Mouse (Mus musculus): Measurements from ENCODE around the gene Sox6. TPM values are rescaled to one million over a fixed set of nuclear protein-coding genes. Genes with fewer than 3 reads are reported as not detected.

Gene Sox6
- total and polyA plus RNA-seq, 3 experiments, result 2.3 to 162 (median 3.8) TPM

DNA sequence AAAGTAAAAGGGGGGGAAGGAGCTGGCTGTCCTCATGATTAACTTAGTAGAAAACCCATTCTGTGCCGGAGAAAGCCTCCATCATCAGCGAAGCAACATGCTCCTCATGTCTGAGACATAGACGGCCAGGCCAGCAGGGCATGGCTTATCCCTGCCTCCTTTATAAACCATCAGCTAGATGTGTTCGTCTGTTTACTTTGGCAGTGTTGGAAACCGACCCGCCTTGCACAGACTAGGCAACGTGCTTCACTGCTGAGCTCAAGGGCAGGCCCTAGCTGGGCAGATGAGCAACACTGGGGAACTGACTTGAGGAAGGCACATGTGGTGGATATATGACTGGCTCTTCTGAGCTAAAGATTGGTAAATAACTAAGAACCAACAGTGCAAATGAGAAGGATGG lies 538.4 kb downstream of the Sox6 start:
- Histone ChIP-seq H3K27me3 (ENCODE audit: insufficient read depth, low read length) (no peaks in the 10 kb centered on the region), H3K9me3 (replicated peaks) (no peaks in the 10 kb centered on the region), H3K4me3 (ENCODE audit: low read depth, low read length) (no peak overlapping the region), H3K36me3 (replicated peaks) (peaks cover 2% of the 10 kb centered on the region), H3K4me1 (ENCODE audit: insufficient read depth, low read depth, low read length) (peaks cover 7% of the 10 kb centered on the region; the same call in 1 of the 2 replicates)
- no peak for TF ChIP-seq CTCF (IDR thresholded peaks at IDR 0.05; ENCODE audit: low read depth, low read length)
- no peak for TF ChIP-seq GATA2 (IDR thresholded peaks at IDR 0.05; ENCODE audit: borderline replicate concordance, low read depth, low read length)
- TF ChIP-seq TAL1 (conservative IDR thresholded peaks at IDR 0.05; ENCODE audit: low read depth, low read length), result no peak
- TF ChIP-seq POLR2AphosphoS5 (IDR thresholded peaks at IDR 0.05; ENCODE audit: insufficient replicate concordance, low read depth, low read length), result no peak
- no peak for TF ChIP-seq GATA1 (IDR thresholded peaks at IDR 0.05; ENCODE audit: borderline replicate concordance, low read length)
- no peak for ATAC-seq (ENCODE audit: extremely low read depth, insufficient number of reproducible peaks, low FRiP score, poor library complexity, severe bottlenecking)
- DNase-seq (ENCODE audit: low spot score), result no peak

DNA sequence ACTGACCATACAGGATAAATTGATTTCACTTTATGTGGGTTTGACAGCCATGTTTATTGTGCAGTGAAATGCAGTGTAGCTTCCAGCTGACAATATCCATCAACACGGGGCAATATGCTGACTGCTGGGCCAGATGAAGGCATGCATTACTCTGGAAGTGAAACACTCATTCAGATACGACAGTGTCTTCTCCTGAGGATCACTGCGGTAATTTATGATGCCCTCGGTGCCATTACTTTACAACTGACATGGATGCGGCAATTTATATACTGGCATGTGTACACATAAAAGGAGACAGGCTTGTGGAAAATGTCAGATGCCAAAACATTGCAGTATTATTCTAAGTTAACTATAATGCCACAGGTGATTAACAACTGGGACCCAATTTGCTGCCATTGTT lies 546.9 kb downstream of the Sox6 start:
- H3K9me3 ChIP-seq (replicated peaks), result no peaks in the 10 kb centered on the region
- ATAC-seq (ENCODE audit: extremely low read depth, insufficient number of reproducible peaks, low FRiP score, poor library complexity, severe bottlenecking) (no peak), DNase-seq (ENCODE audit: low spot score) (no peak)
- no peaks in the 10 kb centered on the region for H3K27me3 ChIP-seq (ENCODE audit: insufficient read depth, low read length)
- no peak for TF ChIP-seq GATA1 (IDR thresholded peaks at IDR 0.05; ENCODE audit: borderline replicate concordance, low read length)
- TF ChIP-seq TAL1 (conservative IDR thresholded peaks at IDR 0.05; ENCODE audit: low read depth, low read length), result no peak
- TF ChIP-seq POLR2AphosphoS5 (IDR thresholded peaks at IDR 0.05; ENCODE audit: insufficient replicate concordance, low read depth, low read length), result no peak
- no peaks in the 10 kb centered on the region for H3K4me1 ChIP-seq (ENCODE audit: insufficient read depth, low read depth, low read length)
- H3K36me3 ChIP-seq (replicated peaks), result peaks cover 15% of the 10 kb centered on the region
- no peak overlapping the region for H3K4me3 ChIP-seq (ENCODE audit: low read depth, low read length)

- Histone ChIP-seq H3K9me3 (replicated peaks) (no peaks in the 10 kb centered on the region), H3K4me3 (ENCODE audit: low read depth, low read length) (no peak overlapping the region), H3K36me3 (replicated peaks) (peaks cover 21% of the 10 kb centered on the region), H3K4me1 (ENCODE audit: insufficient read depth, low read depth, low read length) (no peaks in the 10 kb centered on the region), H3K27me3 (ENCODE audit: insufficient read depth, low read length) (no peaks in the 10 kb centered on the region)
- ATAC-seq (ENCODE audit: extremely low read depth, insufficient number of reproducible peaks, low FRiP score, poor library complexity, severe bottlenecking) (no peak), DNase-seq (ENCODE audit: low spot score) (no peak)
- TF ChIP-seq POLR2AphosphoS5 (IDR thresholded peaks at IDR 0.05; ENCODE audit: insufficient replicate concordance, low read depth, low read length) (no peak), GATA2 (IDR thresholded peaks at IDR 0.05; ENCODE audit: borderline replicate concordance, low read depth, low read length) (no peak), GATA1 (IDR thresholded peaks at IDR 0.05; ENCODE audit: borderline replicate concordance, low read length) (no peak), CTCF (IDR thresholded peaks at IDR 0.05; ENCODE audit: low read depth, low read length) (no peak), TAL1 (conservative IDR thresholded peaks at IDR 0.05; ENCODE audit: low read depth, low read length) (no peak)
Measured at GRCm38 (mm10) chr7:115489608-115490007, 549.0 kb downstream of the Sox6 start.

DNA sequence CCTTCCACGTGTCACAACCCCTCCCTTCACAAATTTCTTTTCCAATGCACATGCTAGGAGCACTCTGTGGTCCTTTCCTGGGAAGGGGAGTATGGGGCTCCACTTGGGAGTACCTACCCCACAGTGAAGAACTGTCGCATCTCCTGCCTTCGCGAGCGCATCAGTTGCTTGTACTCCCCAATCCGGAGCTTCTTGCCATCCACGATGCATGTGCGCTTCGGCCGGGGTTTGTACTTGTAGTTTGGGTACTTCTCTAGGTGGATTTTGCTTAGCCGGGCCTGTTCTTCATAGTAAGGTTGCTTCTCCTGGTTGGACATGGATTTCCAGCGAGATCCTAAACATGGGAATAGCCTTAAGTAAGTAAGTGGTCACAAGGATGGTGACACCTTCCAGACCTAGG lies 552.2 kb downstream of the Sox6 start:
- no peak overlapping the region for H3K4me3 ChIP-seq (ENCODE audit: low read depth, low read length)
- DNase-seq (ENCODE audit: low spot score) (no peak), ATAC-seq (ENCODE audit: extremely low read depth, insufficient number of reproducible peaks, low FRiP score, poor library complexity, severe bottlenecking) (no peak)
- no peaks in the 10 kb centered on the region for H3K9me3 ChIP-seq (replicated peaks)
- H3K4me1 ChIP-seq (ENCODE audit: insufficient read depth, low read depth, low read length), result no peaks in the 10 kb centered on the region
- peaks cover 22% of the 10 kb centered on the region for H3K36me3 ChIP-seq (replicated peaks)
- TF ChIP-seq POLR2AphosphoS5 (IDR thresholded peaks at IDR 0.05; ENCODE audit: insufficient replicate concordance, low read depth, low read length) (no peak), CTCF (IDR thresholded peaks at IDR 0.05; ENCODE audit: low read depth, low read length) (no peak), GATA1 (IDR thresholded peaks at IDR 0.05; ENCODE audit: borderline replicate concordance, low read length) (no peak), TAL1 (conservative IDR thresholded peaks at IDR 0.05; ENCODE audit: low read depth, low read length) (no peak), GATA2 (IDR thresholded peaks at IDR 0.05; ENCODE audit: borderline replicate concordance, low read depth, low read length) (no peak)
- H3K27me3 ChIP-seq (ENCODE audit: insufficient read depth, low read length), result no peaks in the 10 kb centered on the region

GRCm38 (mm10) chr7:115485664-115486409 lies 552.8 kb downstream of the Sox6 start:
- H3K4me3 ChIP-seq (ENCODE audit: low read depth, low read length), result no peak overlapping the region
- no peaks in the 10 kb centered on the region for H3K4me1 ChIP-seq (ENCODE audit: insufficient read depth, low read depth, low read length)
- H3K27me3 ChIP-seq (ENCODE audit: insufficient read depth, low read length), result no peaks in the 10 kb centered on the region
- DNase-seq (ENCODE audit: low spot score) (no peak), ATAC-seq (ENCODE audit: extremely low read depth, insufficient number of reproducible peaks, low FRiP score, poor library complexity, severe bottlenecking) (no peak)
- no peaks in the 10 kb centered on the region for H3K9me3 ChIP-seq (replicated peaks)
- TF ChIP-seq CTCF (IDR thresholded peaks at IDR 0.05; ENCODE audit: low read depth, low read length) (no peak), TAL1 (conservative IDR thresholded peaks at IDR 0.05; ENCODE audit: low read depth, low read length) (no peak), GATA1 (IDR thresholded peaks at IDR 0.05; ENCODE audit: borderline replicate concordance, low read length) (no peak), GATA2 (IDR thresholded peaks at IDR 0.05; ENCODE audit: borderline replicate concordance, low read depth, low read length) (no peak), POLR2AphosphoS5 (IDR thresholded peaks at IDR 0.05; ENCODE audit: insufficient replicate concordance, low read depth, low read length) (no peak)
- peaks cover 22% of the 10 kb centered on the region for H3K36me3 ChIP-seq (replicated peaks)

GRCm38 (mm10) chr7:115477763-115478162 lies 560.8 kb downstream of the Sox6 start:
- Histone ChIP-seq H3K4me3 (ENCODE audit: low read depth, low read length) (no peak overlapping the region), H3K9me3 (replicated peaks) (no peaks in the 10 kb centered on the region), H3K4me1 (ENCODE audit: insufficient read depth, low read depth, low read length) (no peaks in the 10 kb centered on the region), H3K27me3 (ENCODE audit: insufficient read depth, low read length) (no peaks in the 10 kb centered on the region), H3K36me3 (replicated peaks) (peaks cover 14% of the 10 kb centered on the region)
- DNase-seq (ENCODE audit: low spot score) (no peak), ATAC-seq (ENCODE audit: extremely low read depth, insufficient number of reproducible peaks, low FRiP score, poor library complexity, severe bottlenecking) (no peak)
- TF ChIP-seq POLR2AphosphoS5 (IDR thresholded peaks at IDR 0.05; ENCODE audit: insufficient replicate concordance, low read depth, low read length) (no peak), GATA1 (IDR thresholded peaks at IDR 0.05; ENCODE audit: borderline replicate concordance, low read length) (no peak), TAL1 (conservative IDR thresholded peaks at IDR 0.05; ENCODE audit: low read depth, low read length) (no peak), GATA2 (IDR thresholded peaks at IDR 0.05; ENCODE audit: borderline replicate concordance, low read depth, low read length) (no peak), CTCF (IDR thresholded peaks at IDR 0.05; ENCODE audit: low read depth, low read length) (no peak)

Measured in G1E (cell line).